Mouse (Mus musculus): ENCODE data around the gene Gm37240.

- TF ChIP-seq CTCF (IDR thresholded peaks at IDR 0.05; ENCODE audit: low read depth, low read length) (no peak), EP300 (IDR thresholded peaks at IDR 0.05; ENCODE audit: insufficient read depth, low read depth, low read length) (no peak)
These were observed 368.6 kb downstream of the Gm37240 start for GRCm38 (mm10) chr3:85518668-85519067.

All from ES-Bruce4 (cell line).